Mouse (Mus musculus) MEL-GATA-1-ER (cell line): ENCODE measurements at regions not wholly inside any gene's neighbourhood (a gene's known extent, or its start where the extent isn't known, plus 50 kb on each side); places are given as distances from the start of the nearest gene placed in this dataset.
"Not testable (repeated sequence)": the region's sequence is repeated elsewhere in the genome, so short reads cannot be mapped to it uniquely, and the experiment has no call there.

Source experiments
- DNase-seq: peaks from one replicate; pipeline ENCODE4 v3.0.0-alpha.2; 2012; ENCODE audit warnings: low read depth; ENCODE audit errors: extremely low read depth

- no peak for DNase-seq
These were observed 50.6 kb upstream of the Ppp1r12a start for GRCm38 (mm10) chr10:108111398-108111797.

DNA sequence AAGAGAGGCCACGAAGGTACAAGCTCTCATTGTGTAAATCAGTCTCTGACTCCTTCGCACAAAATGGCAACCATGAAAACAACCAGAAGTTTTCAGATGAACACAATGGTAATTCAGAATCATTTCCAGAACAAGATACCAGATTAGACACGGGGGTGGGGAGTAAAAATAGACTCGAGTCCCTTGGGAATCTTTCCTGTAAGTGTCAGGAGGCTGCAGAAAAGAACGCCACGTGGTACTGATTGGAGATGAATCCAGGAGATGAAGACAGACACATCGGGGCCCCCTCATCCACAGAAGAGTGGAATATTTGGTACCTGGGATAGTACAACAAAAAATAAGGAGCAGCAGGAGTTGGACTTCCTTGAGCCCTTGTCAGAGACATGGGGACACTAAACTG is 51.1 kb upstream of the Ppp1r12a start:
- DNase-seq, result no peak

GRCm38 (mm10) chr10:108110197-108110596 is 51.8 kb upstream of the Ppp1r12a start:
- DNase-seq, result no peak

GRCm38 (mm10) chr10:108108500-108108899 is 53.5 kb upstream of the Ppp1r12a start:
- DNase-seq, result not testable (repeated sequence)

DNA sequence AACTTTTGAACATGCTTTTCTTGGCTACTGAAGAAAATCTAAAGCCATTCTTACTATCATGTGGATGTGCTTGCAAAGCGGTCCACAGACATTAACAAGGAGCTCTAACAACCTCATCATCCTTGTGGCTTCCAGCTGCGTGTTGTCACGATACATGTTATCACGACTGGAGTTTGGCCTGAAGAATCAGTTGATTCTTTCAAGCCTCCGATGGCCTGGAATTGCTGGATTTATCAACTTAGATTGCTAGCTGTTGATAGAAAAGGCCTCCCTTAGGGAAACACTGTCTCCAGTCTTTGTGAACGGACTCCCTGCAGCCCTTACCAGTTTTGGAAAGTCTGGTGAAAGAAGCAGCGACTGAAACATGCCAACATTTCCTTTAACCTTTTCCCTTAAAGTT is 60.5 kb upstream of the Ppp1r12a start:
- no peak for DNase-seq

GRCm38 (mm10) chr10:108093043-108093442 is 69.0 kb upstream of the Ppp1r12a start:
- no peak for DNase-seq

DNA sequence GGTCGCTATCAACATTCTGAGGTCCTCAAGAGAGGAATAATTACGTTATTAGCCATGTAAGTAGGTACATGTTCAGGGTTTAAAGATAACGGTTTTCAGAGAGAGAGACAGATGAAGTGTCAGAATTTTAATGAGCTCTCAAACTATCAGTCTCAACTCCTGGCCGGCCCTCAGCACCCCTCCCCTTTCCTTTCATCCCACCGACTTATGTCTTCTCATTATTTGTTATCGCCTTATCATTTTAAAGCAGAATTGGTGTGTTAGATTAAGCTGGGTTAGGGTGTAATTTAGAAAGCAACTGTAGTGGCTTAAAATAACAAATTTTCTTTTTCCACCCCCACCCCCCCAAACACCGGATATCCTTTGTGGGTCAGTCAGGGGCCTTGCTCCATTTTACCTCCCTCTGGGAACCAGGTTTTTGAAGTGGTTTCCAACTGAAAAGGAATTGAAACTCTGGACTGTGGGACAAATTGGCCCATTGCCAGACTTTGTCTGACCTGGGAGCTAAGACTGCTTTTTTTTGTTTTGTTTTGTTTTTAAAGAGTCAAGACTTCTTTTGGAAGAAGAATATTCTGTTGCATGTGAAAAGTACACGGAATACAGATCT is 72.5 kb upstream of the Ppp1r12a start:
- DNase-seq, result peak; percentile 46

GRCm38 (mm10) chr10:108088883-108089282 is 73.1 kb upstream of the Ppp1r12a start:
- DNase-seq, result peak; percentile 36

DNA sequence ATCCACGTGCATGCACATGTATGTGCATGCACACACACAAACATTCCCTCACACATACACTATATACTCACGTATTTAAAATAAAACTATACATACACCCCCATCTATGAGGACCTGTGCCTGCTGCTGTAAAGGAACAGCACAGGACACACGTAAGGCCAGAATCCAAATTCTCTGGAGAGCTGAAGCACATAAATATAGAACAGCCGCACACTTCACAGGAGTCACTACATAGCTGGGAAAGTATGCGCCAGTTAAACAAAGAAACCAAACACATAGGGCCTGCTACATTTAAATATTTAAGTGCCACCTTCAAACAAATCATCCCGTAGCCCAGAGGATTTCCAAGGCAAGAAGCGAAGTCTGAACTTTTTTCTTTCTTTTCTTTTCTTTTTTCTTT is 73.8 kb upstream of the Ppp1r12a start:
- peak; percentile 22 for DNase-seq

DNA sequence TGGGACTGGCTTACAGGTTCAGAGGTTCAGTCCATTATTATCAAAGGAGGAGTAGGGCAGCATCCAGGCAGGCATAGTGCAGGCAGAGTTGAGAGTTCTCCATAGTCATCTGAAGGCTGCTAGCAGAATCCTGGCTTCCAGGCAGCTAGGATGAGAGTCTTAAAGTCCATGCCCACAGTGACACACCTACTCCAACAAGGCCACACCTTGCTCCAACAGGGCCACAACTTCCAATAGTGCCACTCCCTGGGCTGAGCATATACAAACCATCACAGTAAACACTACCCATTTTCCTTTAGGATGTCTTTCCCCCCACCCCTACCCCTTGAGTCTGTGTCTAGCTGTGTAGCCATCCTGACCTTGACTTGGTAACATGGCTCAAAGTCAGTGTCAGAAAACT is 78.8 kb upstream of the Ppp1r12a start:
- DNase-seq, result no peak

- DNase-seq, result no peak
These were observed 86.8 kb upstream of the Ppp1r12a start for GRCm38 (mm10) chr10:108075144-108075543.

GRCm38 (mm10) chr10:108073828-108074227 is 88.2 kb upstream of the Ppp1r12a start:
- DNase-seq, result no peak

DNA sequence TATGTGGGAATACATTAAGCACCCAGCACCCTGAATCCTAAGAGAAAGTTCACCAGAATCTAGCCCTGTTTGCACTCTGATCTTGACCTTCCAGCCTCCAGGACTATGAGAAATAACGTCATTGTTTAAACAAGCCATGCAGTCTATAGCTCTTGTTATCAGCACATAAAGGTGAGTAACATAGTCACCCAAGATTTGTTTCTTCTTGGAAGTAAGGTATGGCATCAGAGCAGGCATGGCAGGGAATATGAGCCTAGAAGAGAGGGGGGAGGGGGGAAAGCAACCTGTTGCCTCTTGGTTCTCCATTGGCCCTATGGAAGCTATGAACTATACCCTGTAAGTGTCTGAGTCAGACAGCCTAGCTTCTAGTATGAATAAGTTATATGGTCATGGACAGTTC is 89.8 kb upstream of the Ppp1r12a start:
- no peak for DNase-seq

GRCm38 (mm10) chr10:108071424-108071823 is 90.6 kb upstream of the Ppp1r12a start:
- no peak for DNase-seq

DNA sequence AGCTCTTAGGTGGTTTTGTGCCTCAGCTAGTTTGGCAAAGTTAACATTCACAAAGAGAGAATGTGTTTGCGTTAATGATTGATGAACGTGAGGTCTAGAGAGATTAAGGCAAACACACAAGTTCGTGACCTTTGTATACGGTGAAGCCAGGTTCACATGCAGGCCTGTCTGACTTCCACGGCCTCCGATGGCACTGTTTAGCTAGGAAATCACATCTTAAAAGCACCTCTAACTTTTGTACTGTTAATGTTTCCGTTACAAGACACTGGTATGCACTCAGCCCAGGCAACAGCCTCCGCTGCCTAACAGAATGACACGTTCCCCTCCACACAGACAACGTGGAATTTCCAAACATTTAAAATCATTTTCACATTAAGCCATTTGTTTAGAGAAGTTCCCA is 94.3 kb upstream of the Ppp1r12a start:
- DNase-seq, result no peak

DNA sequence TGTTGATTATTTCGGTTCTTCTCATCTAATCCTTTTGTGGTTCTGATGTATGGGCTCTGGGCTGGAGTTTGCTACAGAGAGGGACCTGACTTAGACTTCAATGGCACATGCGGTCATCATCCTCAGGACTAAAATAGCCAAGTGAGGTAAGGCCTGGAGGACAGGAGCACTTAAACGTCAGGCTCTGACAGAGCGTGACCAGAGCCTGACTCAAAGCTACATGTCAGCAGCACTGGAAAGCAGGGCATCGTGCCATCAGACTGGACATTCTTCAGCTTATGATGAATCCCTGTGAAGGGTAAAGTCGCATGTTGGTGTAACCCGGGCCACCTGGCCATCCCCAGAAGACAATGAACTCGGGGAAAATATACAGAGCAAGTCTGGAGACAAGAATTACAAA is 95.8 kb upstream of the Ppp1r12a start:
- DNase-seq, result no peak

DNA sequence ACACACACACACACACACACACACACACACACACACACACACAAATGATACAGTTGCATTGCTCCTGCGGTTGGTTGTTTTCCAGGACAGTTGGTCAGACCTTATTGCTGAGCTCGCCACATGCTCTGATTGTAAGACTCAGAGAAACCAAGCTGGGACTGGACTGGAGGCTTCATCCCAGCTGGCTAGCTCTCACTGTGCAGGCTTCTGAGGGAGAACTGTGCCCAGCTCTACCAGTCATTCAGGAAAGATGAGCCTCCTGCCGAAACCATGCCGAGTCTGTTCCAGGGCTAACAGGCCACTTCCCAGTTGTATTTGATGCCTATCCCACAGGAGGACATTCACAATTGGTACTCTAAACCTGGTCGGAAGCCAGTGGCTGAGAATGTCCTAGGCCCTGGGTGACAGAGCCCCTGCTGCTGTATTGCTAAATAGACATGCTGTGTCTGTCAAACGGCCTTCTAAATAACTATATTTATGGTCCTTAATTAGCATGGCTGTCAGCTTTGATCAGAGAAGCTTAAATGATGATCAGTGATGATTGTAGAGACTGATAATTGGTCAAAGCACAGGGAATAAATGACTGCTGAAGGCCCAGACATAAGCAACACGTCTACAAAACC is 100.1 kb upstream of the Ppp1r12a start:
- no peak for DNase-seq

DNA sequence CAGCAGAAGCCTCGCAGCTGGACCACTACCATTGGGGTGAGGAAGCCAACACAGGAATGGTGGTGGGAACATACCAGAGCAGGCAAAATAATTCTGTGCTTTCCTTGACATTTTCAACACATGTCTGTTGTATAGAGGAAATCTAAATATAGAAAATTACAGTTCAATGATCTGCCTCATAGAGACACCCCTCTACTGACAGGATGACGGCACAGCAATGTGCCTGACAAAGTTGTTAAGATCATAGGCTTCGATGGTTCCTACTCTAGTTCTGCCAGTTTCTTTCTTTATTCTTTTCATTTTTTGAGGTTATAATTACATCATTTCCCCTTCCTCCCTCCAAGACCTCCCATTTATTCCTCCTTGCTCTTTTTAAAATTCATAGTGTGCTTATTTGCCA is 101.4 kb upstream of the Ppp1r12a start:
- DNase-seq, result no peak

GRCm38 (mm10) chr10:108051637-108052036 is 110.4 kb upstream of the Ppp1r12a start:
- DNase-seq, result no peak

GRCm38 (mm10) chr10:108048426-108048825 is 113.6 kb upstream of the Ppp1r12a start:
- no peak for DNase-seq

DNA sequence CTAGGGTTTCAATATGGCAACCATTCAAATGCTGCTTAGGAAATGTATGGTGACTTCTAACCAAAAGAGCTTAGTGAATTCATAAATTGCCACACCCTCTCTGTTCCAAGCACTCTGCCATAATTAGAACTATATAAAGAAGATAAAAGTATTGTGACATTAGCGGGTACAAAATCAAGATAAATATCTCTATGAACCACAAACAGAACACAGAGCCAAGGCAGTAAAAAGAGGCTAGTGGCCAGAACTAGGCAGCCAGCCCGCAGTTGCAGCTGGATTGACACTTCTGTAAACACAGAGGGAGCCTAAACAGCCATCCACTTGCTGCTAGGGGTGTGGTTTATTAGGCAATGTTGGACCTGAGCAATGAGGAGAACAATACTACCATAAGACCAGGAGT is 118.5 kb upstream of the Ppp1r12a start:
- no peak for DNase-seq

DNA sequence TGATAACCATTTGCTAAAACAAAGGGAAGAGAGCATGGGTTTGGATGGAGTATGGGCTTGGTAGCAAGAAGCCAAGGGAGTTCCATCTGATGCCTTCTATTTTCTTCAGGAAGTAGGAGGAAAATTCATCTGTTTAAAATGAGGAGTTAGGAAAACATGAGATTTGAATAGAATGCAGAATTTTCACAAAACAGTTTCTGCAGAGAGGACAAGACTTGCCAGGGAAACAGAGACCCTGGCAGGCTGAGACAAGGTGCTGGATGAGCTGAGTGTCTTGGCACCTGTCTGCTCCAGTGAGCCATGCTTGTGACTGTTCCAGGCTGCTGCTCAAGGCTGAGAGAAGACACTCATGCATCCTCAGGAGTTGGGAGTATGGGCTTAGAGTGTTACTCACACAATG is 122.0 kb upstream of the Ppp1r12a start:
- no peak for DNase-seq

- no peak for DNase-seq
These were observed 124.7 kb upstream of the Otogl start for GRCm38 (mm10) chr10:108036486-108037109.
